Mouse (Mus musculus) forebrain, postnatal 0 days (tissue): ENCODE data around the gene Fam168a. TPM values are rescaled to one million over a fixed set of nuclear protein-coding genes. Genes with fewer than 3 reads are reported as not detected.

Source experiments
- ATAC-seq: fragments of 200-750 bp; cut with Nextera tagmentation; 2 replicates; pipeline ENCODE4 v1.8.0; 2017; ENCODE audit warnings: mild to moderate bottlenecking, moderate library complexity
- DNase-seq: peaks from one replicate; pipeline ENCODE4 v3.0.0-alpha.2; 2015
- H3K27ac ChIP-seq: fragments of 300-500 bp; sonication (generic); 2 replicates; pipeline ENCODE4 v1.5.1; 2014; ENCODE audit warnings: low read depth, mild to moderate bottlenecking, antibody characterized with exemption, low read length, moderate library complexity, mixed read lengths
- H3K27me3 ChIP-seq: fragments of 300-500 bp; sonication (generic); 2 replicates; pipeline ENCODE4 v1.6.1; 2014; ENCODE audit warnings: mild to moderate bottlenecking, low read length, mixed read lengths; ENCODE audit not compliant: insufficient read depth
- H3K36me3 ChIP-seq: fragments of 300-500 bp; sonication (generic); 2 replicates; pipeline ENCODE4 v1.6.1; 2014; ENCODE audit warnings: mild to moderate bottlenecking, moderate library complexity; ENCODE audit not compliant: insufficient read depth
- H3K4me1 ChIP-seq: fragments of 300-500 bp; sonication (generic); 2 replicates; pipeline ENCODE4 v1.6.1; 2014; ENCODE audit warnings: antibody characterized with exemption; ENCODE audit not compliant: insufficient read depth
- H3K4me2 ChIP-seq: fragments of 300-500 bp; sonication (generic); 2 replicates; pipeline ENCODE4 v1.6.1; 2014; ENCODE audit warnings: low read depth, mild to moderate bottlenecking, moderate library complexity
- H3K4me3 ChIP-seq: fragments of 300-500 bp; sonication (generic); 2 replicates; pipeline ENCODE4 v1.5.1; 2014; ENCODE audit warnings: low read depth, low read length, mixed read lengths
- H3K9ac ChIP-seq: fragments of 300-500 bp; sonication (generic); 2 replicates; pipeline ENCODE4 v1.6.1; 2014; ENCODE audit warnings: mild to moderate bottlenecking
- H3K9me3 ChIP-seq: fragments of 300-500 bp; sonication (generic); 2 replicates; pipeline ENCODE4 v1.6.1; 2016; ENCODE audit warnings: low read length
- CTCF ChIP-seq: sonication (generic); IDR thresholded peaks from 2 replicates; pipeline ENCODE4 v1.5.1; 2016; ENCODE audit warnings: antibody characterized with exemption, control low read depth, low read depth
- WGBS: fragments of 180-500 bp; shearing (Covaris S2); extraction: QIAGEN DNeasy Blood & Tissue Kit; methylation state at CpG from one replicate; pipeline ENCODE4 v1.1.7; 2014; 5-methylcytosine and 5-hydroxymethylcytosine counted together
- polyA plus RNA-seq: library from polyadenylated mRNA; unstranded; fragments of >200 nt; fragmentation: Nextera tagmentation; extraction: Ambion mirVana; gene quantifications from 2 replicates; pipeline ENCODE4 v1.2.1, GENCODE M21; 2015
- total RNA-seq: library from RNA; depleted of rRNA; stranded (reverse); fragments of >200 nt; gene quantifications from 2 replicates; pipeline ENCODE4 v1.2.3, GENCODE M21; 2014

The Fam168a gene
- total and polyA plus RNA-seq, 2 experiments from 2014 or later, result 91.7 to 116 TPM

DNA sequence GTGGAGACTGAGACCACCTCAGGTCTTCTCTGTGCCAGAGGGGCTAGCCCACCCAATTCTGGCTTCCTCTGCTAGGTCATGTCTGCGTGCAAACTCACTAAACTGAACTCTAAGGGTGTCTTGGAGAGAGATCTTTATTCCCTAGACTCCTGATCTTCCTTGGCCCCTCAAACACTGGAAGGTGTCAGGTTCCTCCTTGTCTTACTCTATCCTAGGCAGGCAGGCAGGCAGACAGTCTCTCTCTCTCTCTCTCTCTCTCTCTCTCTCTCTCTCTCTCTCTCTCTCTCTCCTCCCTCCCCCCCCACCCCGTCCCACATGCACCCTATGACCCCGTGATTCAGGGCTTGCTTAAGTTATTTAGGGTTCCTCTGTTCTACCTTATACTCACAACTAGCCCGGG, 155.9 kb downstream of the Fam168a start:
- Histone ChIP-seq H3K4me1 (no peaks in the 10 kb centered on the region), H3K36me3 (no peaks in the 10 kb centered on the region), H3K27me3 (no peaks in the 10 kb centered on the region), H3K4me2 (peak overlapping the region; percentile 94), H3K9me3 (no peaks in the 10 kb centered on the region), H3K4me3 (peak overlapping the region; percentile 63), H3K27ac (no peak overlapping the region), H3K9ac (peak overlapping the region; percentile 69)
- DNase-seq (no peak), ATAC-seq (peak; percentile 1; the same call in 1 of the 2 replicates)
- WGBS, result 8% methylated on average over 4 of the region's 4 CpGs
- TF ChIP-seq CTCF, result no peak

DNA sequence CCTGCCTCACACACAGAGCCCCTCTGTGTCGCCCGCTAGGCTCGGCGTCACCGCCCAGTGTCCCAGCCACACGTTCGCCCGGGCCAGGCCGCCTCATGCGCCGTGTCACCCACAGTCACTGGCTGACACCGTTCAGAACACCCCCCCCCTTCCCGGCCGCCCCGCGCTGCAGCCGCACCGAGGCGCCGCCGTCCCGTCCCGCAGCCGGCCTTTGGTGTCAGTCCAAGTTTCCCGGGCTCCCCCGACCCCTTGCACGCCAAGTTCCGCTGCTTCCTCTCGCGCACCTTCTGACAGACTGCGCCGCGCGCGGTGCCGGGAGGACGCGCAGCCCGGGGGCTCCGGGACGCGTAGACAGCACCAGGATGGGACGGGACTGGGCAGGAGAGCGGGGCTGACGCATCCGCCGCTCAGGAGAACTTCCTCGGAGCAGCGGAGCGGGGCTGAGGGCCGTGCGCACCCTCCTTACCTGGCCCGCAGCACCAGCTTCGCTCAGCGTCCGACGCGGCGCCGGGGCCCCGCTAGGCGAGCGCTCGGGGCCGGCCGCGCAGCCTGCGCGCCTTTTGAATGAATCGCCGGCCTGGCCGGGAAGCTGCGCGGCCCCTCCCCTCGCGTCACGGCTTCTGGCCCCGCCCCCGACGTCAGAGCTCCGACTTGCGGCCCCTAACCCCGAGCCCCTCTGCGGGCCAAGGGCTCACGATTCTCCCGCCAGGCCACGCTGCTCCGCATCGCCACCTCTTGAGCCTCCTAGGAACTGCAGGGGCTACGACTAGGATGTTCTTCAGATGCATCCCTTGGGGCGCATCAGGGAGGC, 156.6 kb downstream of the Fam168a start, which contains the start of gene Relt:
Gene Relt (minus strand): TSS at position 619 of the 811 bp plus-strand sequence.
- Histone ChIP-seq H3K9me3 (no peaks in the 10 kb centered on the region), H3K27me3 (no peaks in the 10 kb centered on the region), H3K4me2 (peak within 1 kb of the TSS; percentile 94), H3K4me3 (peak within 1 kb of the TSS; percentile 63), H3K4me1 (no peaks in the 10 kb centered on the region), H3K27ac (peak within 1 kb of the TSS; percentile 73), H3K36me3 (no peaks in the 10 kb centered on the region), H3K9ac (peak within 1 kb of the TSS; percentile 69)
- WGBS, result 3% methylated on average over 90 of the region's 91 CpGs
- ATAC-seq, result peak; percentile 90
- TF ChIP-seq CTCF, result peak; percentile 86
- peak; percentile 94 for DNase-seq

DNA sequence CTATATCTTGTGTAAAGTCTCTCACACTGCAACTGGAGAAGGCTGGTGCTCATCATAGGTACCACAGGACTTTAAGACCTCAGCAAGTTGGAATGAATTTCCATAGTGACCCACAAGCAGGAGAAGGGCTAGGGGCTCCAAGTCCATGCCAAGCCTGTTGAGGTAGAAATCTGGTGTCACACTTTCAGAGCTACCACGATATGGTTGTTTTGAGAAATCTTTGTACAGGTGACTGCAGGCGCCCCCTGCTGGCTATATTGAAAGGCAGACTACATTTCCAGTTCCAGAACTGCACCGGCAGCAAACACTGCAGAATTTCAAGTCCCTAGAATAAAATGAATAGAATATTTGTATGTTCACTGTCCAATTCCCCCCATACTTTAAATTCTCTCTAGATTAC, 160.2 kb downstream of the Fam168a start:
- peaks cover 3% of the 10 kb centered on the region; the same call in 1 of the 2 replicates for H3K36me3 ChIP-seq
- no peaks in the 10 kb centered on the region for H3K27me3 ChIP-seq
- H3K4me3 ChIP-seq, result no peak overlapping the region
- H3K27ac ChIP-seq, result no peak overlapping the region
- TF ChIP-seq CTCF, result peak; percentile 83
- H3K9me3 ChIP-seq, result no peaks in the 10 kb centered on the region
- no peaks in the 10 kb centered on the region for H3K4me1 ChIP-seq
- H3K9ac ChIP-seq, result no peak overlapping the region
- peak; percentile 83 for DNase-seq
- ATAC-seq, result no peak
- H3K4me2 ChIP-seq, result no peak overlapping the region
- WGBS, result 6% methylated on average over 3 of the region's 3 CpGs

DNA sequence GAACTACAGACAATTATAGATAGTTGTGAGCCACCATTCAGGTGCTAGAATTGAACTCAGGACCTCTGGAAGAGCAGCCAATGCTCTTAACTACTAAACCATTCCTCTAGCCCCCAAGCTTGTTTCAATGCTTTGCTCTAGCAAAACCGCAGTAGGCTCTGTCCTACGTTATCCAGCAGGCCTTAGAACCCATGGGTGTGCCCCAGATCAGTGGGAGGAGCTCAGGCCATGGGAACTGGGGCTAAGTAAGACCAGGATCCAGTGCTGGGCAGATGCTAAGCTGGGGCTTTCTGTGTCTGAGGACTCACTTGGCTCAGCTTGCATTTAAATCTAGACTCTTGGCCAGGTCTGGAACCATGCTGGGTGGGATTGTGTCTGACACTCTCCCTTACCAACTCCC, 161.1 kb downstream of the Fam168a start:
- H3K36me3 ChIP-seq, result peaks cover 11% of the 10 kb centered on the region
- no peak for DNase-seq
- no peak overlapping the region for H3K9ac ChIP-seq
- H3K4me3 ChIP-seq, result no peak overlapping the region
- H3K4me2 ChIP-seq, result no peak overlapping the region
- no peak for TF ChIP-seq CTCF
- no peak for ATAC-seq
- no peak overlapping the region for H3K27ac ChIP-seq
- WGBS, result 62% methylated on average over 2 of the region's 2 CpGs
- H3K9me3 ChIP-seq, result no peaks in the 10 kb centered on the region
- no peaks in the 10 kb centered on the region for H3K27me3 ChIP-seq
- H3K4me1 ChIP-seq, result no peaks in the 10 kb centered on the region

DNA sequence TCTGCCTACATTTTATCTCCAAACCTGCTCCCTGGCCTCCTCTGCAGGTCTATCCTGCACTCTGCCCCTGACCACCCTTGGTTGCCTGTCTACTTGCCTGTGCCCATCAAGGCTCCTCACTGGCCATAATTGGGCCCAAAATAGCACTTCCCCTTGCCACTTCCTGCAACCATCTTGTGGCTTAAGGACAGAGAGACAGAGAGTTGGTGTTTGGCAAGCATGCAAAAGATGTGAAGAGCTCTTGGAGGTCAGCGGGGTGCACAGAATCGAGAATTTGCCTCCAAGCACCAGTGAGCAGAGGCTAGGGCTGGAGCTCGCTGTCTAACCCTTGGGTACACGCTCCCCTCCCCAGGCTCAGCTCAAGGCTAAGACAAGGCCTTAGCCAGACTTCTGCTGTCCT, 162.1 kb downstream of the Fam168a start:
- no peaks in the 10 kb centered on the region for H3K27me3 ChIP-seq
- peaks cover 21% of the 10 kb centered on the region for H3K36me3 ChIP-seq
- 73% methylated on average over 4 of the region's 4 CpGs for WGBS
- no peak for TF ChIP-seq CTCF
- H3K4me1 ChIP-seq, result no peaks in the 10 kb centered on the region
- no peaks in the 10 kb centered on the region for H3K9me3 ChIP-seq
- DNase-seq, result no peak
- no peak for ATAC-seq
- H3K9ac ChIP-seq, result no peak overlapping the region
- no peak overlapping the region for H3K4me2 ChIP-seq
- H3K27ac ChIP-seq, result no peak overlapping the region
- no peak overlapping the region for H3K4me3 ChIP-seq

DNA sequence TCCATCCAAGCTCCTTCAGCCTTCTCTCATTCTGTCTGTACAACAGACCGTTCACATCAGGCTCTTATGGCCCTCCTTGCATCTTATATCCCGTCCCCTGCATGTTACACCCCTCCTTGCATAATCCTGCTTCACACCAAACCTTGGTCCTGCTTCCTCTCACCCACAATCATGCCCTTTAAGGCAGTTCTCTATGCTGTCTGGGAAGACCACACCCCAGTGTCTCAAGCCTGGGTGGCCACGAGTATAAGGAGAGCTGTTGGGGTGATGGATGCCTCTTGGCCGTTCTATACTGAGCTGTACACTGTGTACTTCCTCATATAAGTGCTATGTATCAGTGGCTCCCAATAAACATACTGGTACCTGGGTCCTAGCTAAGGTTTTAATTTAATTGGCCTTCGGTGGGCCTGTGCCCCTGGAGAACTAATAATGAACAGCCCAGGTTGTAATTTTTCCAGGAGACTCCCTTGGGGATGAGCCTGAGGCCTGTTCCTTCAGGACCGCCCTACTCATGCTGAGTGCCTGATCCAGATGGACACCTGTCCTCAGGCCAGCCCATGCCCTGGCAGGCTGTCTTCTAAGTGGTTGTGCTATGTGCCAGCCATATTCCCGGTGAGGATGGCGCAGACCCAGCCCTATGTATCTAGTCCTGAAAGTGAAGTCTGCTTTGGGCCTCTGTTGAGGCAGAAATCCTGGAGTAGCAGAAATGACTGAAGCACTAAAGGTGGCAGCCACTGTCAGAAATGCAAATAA, 163.6 kb downstream of the Fam168a start:
- Histone ChIP-seq H3K27ac (no peak overlapping the region), H3K4me2 (no peak overlapping the region), H3K9ac (no peak overlapping the region), H3K9me3 (no peaks in the 10 kb centered on the region), H3K27me3 (no peaks in the 10 kb centered on the region), H3K36me3 (peaks cover 29% of the 10 kb centered on the region), H3K4me3 (no peak overlapping the region), H3K4me1 (no peaks in the 10 kb centered on the region)
- TF ChIP-seq CTCF, result no peak
- 91% methylated on average over 8 of the region's 8 CpGs for WGBS
- no peak for DNase-seq
- ATAC-seq, result no peak

DNA sequence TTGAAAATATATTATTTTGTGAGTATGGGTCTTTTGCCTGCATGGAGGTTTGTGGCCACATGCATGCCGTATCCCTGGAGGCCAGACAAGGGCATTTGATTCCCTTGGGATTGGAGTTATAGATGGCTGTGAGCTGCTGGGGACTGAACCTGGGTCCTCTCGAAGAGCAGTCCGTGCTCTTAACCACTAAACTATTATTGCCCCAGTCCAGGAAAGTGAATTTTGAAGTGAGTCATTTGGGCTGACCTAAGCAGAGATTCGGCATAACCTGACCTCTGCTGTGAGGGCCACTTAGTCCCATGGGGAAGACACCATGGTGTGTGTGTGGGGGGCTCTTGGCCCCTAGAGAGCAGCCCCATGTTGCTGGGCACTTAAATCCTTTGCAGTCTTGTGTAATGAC, 164.9 kb downstream of the Fam168a start:
- Histone ChIP-seq H3K9me3 (no peaks in the 10 kb centered on the region), H3K4me1 (no peaks in the 10 kb centered on the region), H3K4me3 (no peak overlapping the region), H3K4me2 (no peak overlapping the region), H3K27me3 (no peaks in the 10 kb centered on the region), H3K9ac (no peak overlapping the region), H3K36me3 (peaks cover 32% of the 10 kb centered on the region), H3K27ac (no peak overlapping the region)
- no peak for ATAC-seq
- no peak for TF ChIP-seq CTCF
- WGBS, result 91% methylated on average over 4 of the region's 4 CpGs
- no peak for DNase-seq
